Mouse (Mus musculus) gastrocnemius, postnatal 25 days (tissue): Measurements from ENCODE around the gene Krt14. TPM values are rescaled to one million over a fixed set of nuclear protein-coding genes. Genes with fewer than 3 reads are reported as not detected.

ENCODE experiments used
- DNase-seq: peaks from one replicate; pipeline ENCODE4 v3.0.0; 2022
- total RNA-seq, 2 experiments: library from RNA; stranded (reverse); gene quantifications; 1 replicate in 1 of 2; 2 replicates in 1 of 2; pipeline ENCODE4 v1.2.3; 2021

The Krt14 gene
- total RNA-seq, 2 experiments from 2014 or later, result not detected

DNA sequence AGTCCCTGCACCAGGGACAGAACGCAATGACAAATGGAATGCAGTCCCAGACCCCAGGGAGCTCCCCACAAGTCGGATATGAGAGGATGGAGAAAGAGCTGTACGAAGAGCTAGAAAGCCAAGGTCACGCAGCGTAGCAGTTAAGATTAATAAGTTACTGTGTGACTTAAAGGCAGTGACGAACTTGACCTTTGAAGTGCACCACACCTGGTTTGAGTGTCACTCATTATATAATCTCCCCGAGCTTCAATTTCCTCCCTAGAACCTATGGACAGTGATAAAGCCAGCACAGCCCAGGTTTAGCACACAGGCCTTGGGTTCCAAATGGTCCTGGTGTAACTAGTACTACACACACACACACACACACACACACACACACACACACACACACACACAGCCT is 43.0 kb downstream of the Krt14 start:
- DNase-seq, result no peak

DNA sequence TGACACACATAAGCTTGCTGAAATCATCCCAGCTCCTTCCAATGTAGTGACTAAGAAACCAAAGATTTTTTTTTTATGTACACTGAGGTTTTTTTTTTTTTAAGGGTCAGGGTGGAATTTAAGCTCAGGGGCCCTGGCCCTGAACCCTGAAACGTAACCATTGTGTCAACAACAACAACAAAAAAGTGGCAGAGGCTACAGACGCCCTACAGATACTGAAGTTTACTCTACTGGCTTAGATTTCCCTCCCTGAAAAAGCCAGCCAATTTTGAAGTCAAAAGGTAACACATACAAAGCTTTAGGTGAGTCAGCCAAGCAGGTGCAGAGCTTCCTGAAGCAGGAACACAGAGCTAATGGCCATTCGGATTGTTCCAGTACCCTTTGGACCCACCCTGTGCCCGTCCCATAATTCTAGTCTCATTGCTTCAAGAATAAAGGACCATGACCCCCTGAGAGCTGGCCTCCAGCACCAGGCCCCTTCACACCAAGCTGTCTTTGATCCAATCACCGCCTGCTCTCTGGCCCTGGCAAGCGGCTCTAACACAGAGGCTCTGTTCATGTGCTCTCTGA is 49.4 kb downstream of the Krt14 start:
- no peak for DNase-seq

- DNase-seq, result no peak
Observed at GRCm38 (mm10) chr11:100157331-100157730, 50.0 kb downstream of the Krt14 start.

GRCm38 (mm10) chr11:100155497-100156255 is 51.7 kb downstream of the Krt14 start:
- DNase-seq, result no peak

Other genes starting within 250 kb of the Krt14 start
- not detected for gene Krtap29-1, start 228.5 kb downstream of the Krt14 start, total RNA-seq
- not detected for gene Krtap16-1, start 221.0 kb downstream of the Krt14 start, total RNA-seq
- gene Krtap17-1, start 213.6 kb downstream of the Krt14 start, total RNA-seq, result not detected
- not detected for gene Krt33a, start 191.3 kb downstream of the Krt14 start, total RNA-seq
- not detected for gene Krt33b, start 177.7 kb downstream of the Krt14 start, total RNA-seq
- gene Krt34, start 166.0 kb downstream of the Krt14 start, total RNA-seq, result not detected
- not detected for gene Krt31, start 157.0 kb downstream of the Krt14 start, total RNA-seq
- not detected for gene Krt32, start 119.3 kb downstream of the Krt14 start, total RNA-seq
- not detected for gene Krt35, start 111.3 kb downstream of the Krt14 start, total RNA-seq
- under 1 TPM in 1 of 2 experiments, not detected in 1; 0.16 TPM for gene Krt36, start 101.9 kb downstream of the Krt14 start, total RNA-seq
- gene Krt13, start 86.0 kb downstream of the Krt14 start, total RNA-seq, result not detected
- not detected for gene Krt15, start 71.6 kb downstream of the Krt14 start, total RNA-seq
- under 1 TPM in 1 of 2 experiments, not detected in 1; 0.28 TPM for gene Krt19, start 58.9 kb downstream of the Krt14 start, total RNA-seq
- gene Krt9, start 14.3 kb downstream of the Krt14 start, total RNA-seq, result not detected
- not detected for gene Krt16, start 41.4 kb upstream of the Krt14 start, total RNA-seq
- gene Krt17, start 53.5 kb upstream of the Krt14 start, total RNA-seq, result not detected
- gene Krt42, start 62.3 kb upstream of the Krt14 start, total RNA-seq, result not detected
- 1,000 to 10,000 TPM; 1,016 to 1,083 TPM for gene Eif1, start 112.3 kb upstream of the Krt14 start, total RNA-seq
- gene Gast, start 126.9 kb upstream of the Krt14 start, total RNA-seq, result not detected
- under 1 TPM; 0.27 to 0.28 TPM for gene Hap1, start 148.6 kb upstream of the Krt14 start, total RNA-seq
- 10 to 100 TPM; 72.0 to 79.8 TPM for gene Jup, start 190.2 kb upstream of the Krt14 start, total RNA-seq
- 1 to 10 TPM; 4.3 to 5.1 TPM for gene P3h4, start 207.3 kb upstream of the Krt14 start, total RNA-seq
- 1 to 10 TPM; 7.5 to 10.0 TPM for gene Fkbp10, start 208.1 kb upstream of the Krt14 start, total RNA-seq
- gene Nt5c3b, start 234.3 kb upstream of the Krt14 start, total RNA-seq, result 1 to 10 TPM; 8.2 to 8.5 TPM
- gene Klhl10, start 234.4 kb upstream of the Krt14 start, total RNA-seq, result under 1 TPM; 0.43 to 0.49 TPM